In genomic region chr12:85684411-85685275, GRCm38 (mm10) we compare ENCODE assay signal across 29 mouse cellular contexts. TPM values are rescaled to one million over a fixed set of nuclear protein-coding genes. Genes with fewer than 3 reads are reported as not detected.
DNase-seq lines count a peak whose midpoint lies in the region; ATAC-seq and TF ChIP-seq lines count a peak whose summit lies in the region.
"Had no signal": no experiment of that assay in that cellular context is flagged by ENCODE, and none has a peak within 500 bp of the region (broad histone marks: within the 10 kb centered on the region; RNA-seq: fewer than 3 reads in every experiment).

No protein-coding gene starts in this region.

- WGBS in heart, embryonic 15.5 days: 42% methylated on average over 16 of the region's 16 CpGs
- 51% methylated on average over 16 of the region's 16 CpGs for WGBS in lung, embryonic 15.5 days
- WGBS in hindbrain, embryonic 14.5 days: 89% methylated on average over 16 of the region's 16 CpGs

- peak overlapping the region; percentile 49; the same call in 1 of the 2 replicates for H3K27ac ChIP-seq in heart, embryonic 15.5 days
- peak overlapping the region; percentile 62 for H3K27ac ChIP-seq in lung, embryonic 15.5 days
- no peak overlapping the region for H3K27ac ChIP-seq in gastrocnemius, adult 2 months
- H3K27ac ChIP-seq in hindbrain, embryonic 14.5 days: no peak overlapping the region
- H3K27ac ChIP-seq: hindbrain, embryonic 15.5 days; liver, embryonic 14.5 days; macrophage; midbrain, embryonic 13.5 days; neural tube, embryonic 13.5 days; stomach, postnatal 0 days had no signal

- no peaks in the 10 kb centered on the region for H3K27me3 ChIP-seq in heart, embryonic 15.5 days
- peaks cover 4% of the 10 kb centered on the region; the same call in 1 of the 2 replicates for H3K27me3 ChIP-seq in lung, embryonic 15.5 days
- H3K27me3 ChIP-seq in hindbrain, embryonic 14.5 days (ENCODE audit: control insufficient read depth, insufficient read depth, low read length): no peaks in the 10 kb centered on the region
- H3K27me3 ChIP-seq: hindbrain, embryonic 15.5 days; midbrain, embryonic 13.5 days; neural tube, embryonic 13.5 days had no signal

- no peak overlapping the region for H3K4me3 ChIP-seq in heart, embryonic 15.5 days
- H3K4me3 ChIP-seq in lung, embryonic 15.5 days: no peak overlapping the region
- no peak overlapping the region for H3K4me3 ChIP-seq in gastrocnemius, adult 2 months
- no peak overlapping the region for H3K4me3 ChIP-seq in hindbrain, embryonic 14.5 days (replicated peaks; ENCODE audit: low read length)
- H3K4me3 ChIP-seq: erythroblast, embryonic 14.5 days; hindbrain, embryonic 15.5 days; midbrain, embryonic 13.5 days; neural tube, embryonic 13.5 days had no signal

- no peak for TF ChIP-seq CTCF in gastrocnemius, adult 2 months (IDR thresholded peaks at IDR 0.05)

- no peak overlapping the region for H3K9ac ChIP-seq in heart, embryonic 15.5 days
- no peak overlapping the region for H3K9ac ChIP-seq in lung, embryonic 15.5 days
- H3K9ac ChIP-seq in hindbrain, embryonic 14.5 days: no peak overlapping the region
- H3K9ac ChIP-seq: forebrain, postnatal 0 days; hindbrain, embryonic 15.5 days; liver, embryonic 14.5 days; midbrain, embryonic 13.5 days; neural tube, embryonic 13.5 days had no signal

- H3K9me3 ChIP-seq in heart, embryonic 15.5 days (replicated peaks): no peaks in the 10 kb centered on the region
- H3K9me3 ChIP-seq in lung, embryonic 15.5 days: no peaks in the 10 kb centered on the region
- no peaks in the 10 kb centered on the region for H3K9me3 ChIP-seq in hindbrain, embryonic 14.5 days (ENCODE audit: control insufficient read depth, low read length)
- H3K9me3 ChIP-seq: hindbrain, embryonic 15.5 days; midbrain, embryonic 13.5 days; neural tube, embryonic 13.5 days had no signal

- H3K4me1 ChIP-seq in heart, embryonic 15.5 days (replicated peaks): peaks cover 27% of the 10 kb centered on the region
- peaks cover 17% of the 10 kb centered on the region; the same call in 1 of the 2 replicates for H3K4me1 ChIP-seq in lung, embryonic 15.5 days
- no peaks in the 10 kb centered on the region for H3K4me1 ChIP-seq in hindbrain, embryonic 14.5 days (replicated peaks; ENCODE audit: control insufficient read depth, insufficient read depth, low read length)
- H3K4me1 ChIP-seq: hindbrain, embryonic 15.5 days; midbrain, embryonic 13.5 days; neural tube, embryonic 13.5 days had no signal

- no peak overlapping the region for H3K4me2 ChIP-seq in heart, embryonic 15.5 days
- no peak overlapping the region for H3K4me2 ChIP-seq in lung, embryonic 15.5 days
- no peak overlapping the region for H3K4me2 ChIP-seq in hindbrain, embryonic 14.5 days (replicated peaks)
- H3K4me2 ChIP-seq: hindbrain, embryonic 15.5 days; midbrain, embryonic 13.5 days; neural tube, embryonic 13.5 days had no signal

- intact Hi-C loops in gastrocnemius, adult 2 months (cut with DNase I): no loop called here

- 0 out of 2 replicates have a peak, but pooled peaks have one; percentile 29 for ATAC-seq in heart, embryonic 15.5 days (replicated peaks; ENCODE audit: insufficient number of reproducible peaks, insufficient read depth, low FRiP score, low read depth)
- ATAC-seq in lung, embryonic 15.5 days (ENCODE audit: borderline replicate concordance, extremely low read depth, low FRiP score, low TSS enrichment): 0 out of 2 replicates have a peak, but pooled peaks have one; percentile 44
- ATAC-seq in hindbrain, embryonic 14.5 days (ENCODE audit: low FRiP score): no peak
- ATAC-seq: forebrain, postnatal 0 days; inflammation-experienced regulatory T-cells, adult 6 months; midbrain, embryonic 13.5 days; Patski had no signal

- peak; percentile 24 to 60 for DNase-seq in adrenal gland, adult (ENCODE audit: inconsistent age in 2 of 2, low spot score in 1 of 2)
- no peak for DNase-seq in adrenal gland, adult 2 months
- DNase-seq in heart, postnatal 4 days: no peak
- peak; percentile 66 for DNase-seq in lung, postnatal 36 days
- DNase-seq in gastrocnemius, adult 2 months: no peak
- DNase-seq in hindbrain, embryonic 14.5 days (ENCODE audit: low spot score): no peak
- DNase-seq: adrenal gland, postnatal 25 days; cerebellum, adult 18-20 months; cerebellum, postnatal 14 days; forebrain, postnatal 0 days; gastrocnemius, postnatal 14 days; kidney, adult 11 months; kidney, postnatal 14 days; layer of hippocampus, adult 9-11 months; liver; right cerebral cortex, postnatal 4 days; thymus, adult 18-20 months; thymus, postnatal 25 days had no signal

- H3K36me3 ChIP-seq in heart, embryonic 15.5 days: no peaks in the 10 kb centered on the region
- no peaks in the 10 kb centered on the region for H3K36me3 ChIP-seq in lung, embryonic 15.5 days
- no peaks in the 10 kb centered on the region for H3K36me3 ChIP-seq in hindbrain, embryonic 14.5 days (replicated peaks; ENCODE audit: control insufficient read depth, insufficient read depth)
- H3K36me3 ChIP-seq: hindbrain, embryonic 15.5 days; midbrain, embryonic 13.5 days; neural tube, embryonic 13.5 days had no signal

RNA-seq across cellular contexts. Expression of gene Batf, which starts 1.8 kb away (rescaled TPM):
- total RNA-seq in adrenal gland, adult 2 months (2021): under 1 TPM; 0.41 to 0.81 TPM
- 0.44 and 1.9 TPM in 2 replicates for polyA plus RNA-seq in adrenal gland, adult 2 months (2012; rRNA removed)
- 4.0 and 5.5 TPM in 2 replicates for polyA plus RNA-seq in heart, embryonic 15.5 days (2015; fragmentation: Nextera tagmentation; extraction: Ambion mirVana)
- total RNA-seq in heart, postnatal 4 days (2021): 1 to 10 TPM in 1 of 2 experiments, under 1 TPM in 1; 0.74 to 1.5 TPM
- polyA plus RNA-seq in lung, embryonic 15.5 days (2015; fragmentation: Nextera tagmentation; extraction: Ambion mirVana): 2.9 and 3.8 TPM in 2 replicates
- total RNA-seq in gastrocnemius, adult 2 months (2021): under 1 TPM in 1 of 2 experiments, not detected in 1; 0.33 TPM
- 0.81 and 1.1 TPM in 2 replicates for polyA plus RNA-seq in hindbrain, embryonic 14.5 days (2014; fragmentation: Nextera tagmentation; extraction: Ambion mirVana)
- total RNA-seq: adrenal gland, postnatal 25 days; forebrain, postnatal 0 days had no signal
- polyA plus RNA-seq: Patski had no signal

Comparison
In these comparisons a context has a peak if more than half of its experiments do, and no peak if none do; other contexts are left out.
1. DNase-seq: peak in adrenal gland, adult (2 of 2) and lung, postnatal 36 days (single experiment); none in adrenal gland, adult 2 months (single experiment), heart, postnatal 4 days (single experiment), gastrocnemius, adult 2 months (single experiment) and hindbrain, embryonic 14.5 days (single experiment).
2. H3K27ac ChIP-seq: peak in heart, embryonic 15.5 days (single experiment) and lung, embryonic 15.5 days (single experiment); none in gastrocnemius, adult 2 months (single experiment) and hindbrain, embryonic 14.5 days (single experiment).